Mouse (Mus musculus) neural tube, embryonic 15.5 days (tissue): ENCODE measurements at regions not wholly inside any gene's neighbourhood (a gene's known extent, or its start where the extent isn't known, plus 50 kb on each side); places are given as distances from the start of the nearest gene placed in this dataset.

Experiments
- ATAC-seq: fragments of 200-750 bp; cut with Nextera tagmentation; 2 replicates; pipeline ENCODE4 v1.8.0; 2017; ENCODE audit warnings: mild to moderate bottlenecking, moderate TSS enrichment, moderate library complexity; ENCODE audit not compliant: low FRiP score
- H3K27ac ChIP-seq: fragments of 300-500 bp; sonication (generic); replicated peaks from 2 replicates; pipeline ENCODE4 v1.5.1; 2015; ENCODE audit warnings: mild to moderate bottlenecking, inconsistent platforms
- H3K27me3 ChIP-seq: fragments of 300-500 bp; sonication (generic); replicated peaks from 2 replicates; pipeline ENCODE4 v1.6.1; 2015; ENCODE audit warnings: inconsistent platforms
- H3K36me3 ChIP-seq: fragments of 300-500 bp; sonication (generic); 2 replicates; pipeline ENCODE4 v1.6.1; 2015; ENCODE audit warnings: inconsistent platforms
- H3K4me1 ChIP-seq: fragments of 300-500 bp; sonication (generic); 2 replicates; pipeline ENCODE4 v1.6.1; 2015; ENCODE audit warnings: inconsistent platforms
- H3K4me2 ChIP-seq: fragments of 300-500 bp; sonication (generic); 2 replicates; pipeline ENCODE4 v1.6.1; 2015; ENCODE audit warnings: inconsistent platforms, mild to moderate bottlenecking, moderate library complexity
- H3K4me3 ChIP-seq: fragments of 300-500 bp; sonication (generic); replicated peaks from 2 replicates; pipeline ENCODE4 v1.5.1; 2015; ENCODE audit warnings: mild to moderate bottlenecking, inconsistent platforms
- H3K9ac ChIP-seq: fragments of 300-500 bp; sonication (generic); replicated peaks from 2 replicates; pipeline ENCODE4 v1.6.1; 2015; ENCODE audit warnings: mild to moderate bottlenecking, inconsistent platforms
- H3K9me3 ChIP-seq: fragments of 300-500 bp; sonication (generic); replicated peaks from 2 replicates; pipeline ENCODE4 v1.6.1; 2016; ENCODE audit warnings: inconsistent platforms
- WGBS: fragments of 180-500 bp; shearing (Covaris S2); methylation state at CpG from one replicate; pipeline ENCODE4 v1.1.7; 2015; ENCODE audit warnings: mixed read lengths; 5-methylcytosine and 5-hydroxymethylcytosine counted together

DNA sequence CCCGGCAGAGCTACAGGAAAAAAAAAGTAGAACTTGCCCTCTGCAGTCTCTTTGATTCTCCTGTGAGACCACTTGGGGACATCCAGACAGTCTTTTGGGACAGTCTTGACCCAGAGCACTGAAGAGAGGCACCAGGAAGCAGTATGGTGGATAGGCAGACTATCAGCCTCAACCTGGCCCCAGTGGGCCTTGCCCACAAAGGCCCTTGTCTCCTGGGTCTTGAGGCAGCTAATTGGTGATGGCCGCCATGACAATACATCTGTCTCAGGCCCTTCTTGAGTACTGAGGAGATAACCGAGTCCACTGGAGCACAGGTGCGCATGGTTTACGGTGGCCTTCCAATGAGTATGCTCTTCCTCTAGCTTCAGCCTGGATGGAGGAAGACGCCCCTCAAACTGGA, 170.6 kb upstream of the Rpl34 start:
- Histone ChIP-seq H3K4me1 (no peaks in the 10 kb centered on the region), H3K36me3 (no peaks in the 10 kb centered on the region), H3K9ac (no peak overlapping the region), H3K4me3 (no peak overlapping the region), H3K27ac (no peak overlapping the region), H3K27me3 (no peaks in the 10 kb centered on the region), H3K9me3 (no peaks in the 10 kb centered on the region), H3K4me2 (no peak overlapping the region)
- ATAC-seq, result no peak
- WGBS, result 90% methylated on average over 6 of the region's 6 CpGs

DNA sequence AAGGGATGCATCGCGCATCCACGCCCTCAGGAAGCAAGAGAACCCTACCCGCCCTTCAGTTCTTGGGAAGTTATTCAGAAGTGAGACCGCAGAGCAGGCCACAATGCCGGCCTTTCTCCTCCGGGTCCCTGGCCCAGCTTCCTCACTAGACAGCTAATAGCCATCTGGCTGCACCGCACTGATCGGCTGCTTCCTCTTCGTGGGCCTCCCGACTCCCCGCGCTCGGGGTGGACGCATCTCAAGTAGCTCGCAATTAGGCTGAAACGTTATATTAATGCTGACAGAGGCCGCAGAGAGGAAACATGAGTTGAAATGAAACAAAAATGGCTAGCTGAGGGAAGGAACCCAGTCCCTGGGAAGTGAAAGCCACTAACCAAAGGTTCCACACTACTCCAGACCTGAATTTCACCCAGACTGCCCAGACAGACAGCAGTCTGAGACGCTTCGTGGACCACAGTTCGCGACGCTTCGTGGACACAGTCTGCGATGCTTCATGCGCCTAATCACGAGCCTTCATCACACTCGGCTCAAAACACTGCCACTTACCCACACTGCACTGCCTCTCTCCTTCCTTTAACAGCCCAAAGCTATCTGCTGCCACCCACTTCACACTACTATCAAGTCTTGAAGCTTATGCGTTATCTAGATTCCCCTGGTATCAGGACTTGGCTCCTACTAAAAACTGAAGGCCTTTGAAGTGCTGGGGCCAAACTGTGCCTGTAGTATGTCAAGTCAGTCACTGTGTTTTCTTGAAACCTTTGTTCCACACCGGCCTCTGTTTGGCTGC, 170.0 kb upstream of the Rpl34 start:
- Histone ChIP-seq H3K4me3 (no peak overlapping the region), H3K27me3 (no peaks in the 10 kb centered on the region), H3K4me2 (no peak overlapping the region), H3K9me3 (no peaks in the 10 kb centered on the region), H3K4me1 (no peaks in the 10 kb centered on the region), H3K27ac (no peak overlapping the region), H3K36me3 (no peaks in the 10 kb centered on the region), H3K9ac (no peak overlapping the region)
- 85% methylated on average over 30 of the region's 30 CpGs for WGBS
- no peak for ATAC-seq

DNA sequence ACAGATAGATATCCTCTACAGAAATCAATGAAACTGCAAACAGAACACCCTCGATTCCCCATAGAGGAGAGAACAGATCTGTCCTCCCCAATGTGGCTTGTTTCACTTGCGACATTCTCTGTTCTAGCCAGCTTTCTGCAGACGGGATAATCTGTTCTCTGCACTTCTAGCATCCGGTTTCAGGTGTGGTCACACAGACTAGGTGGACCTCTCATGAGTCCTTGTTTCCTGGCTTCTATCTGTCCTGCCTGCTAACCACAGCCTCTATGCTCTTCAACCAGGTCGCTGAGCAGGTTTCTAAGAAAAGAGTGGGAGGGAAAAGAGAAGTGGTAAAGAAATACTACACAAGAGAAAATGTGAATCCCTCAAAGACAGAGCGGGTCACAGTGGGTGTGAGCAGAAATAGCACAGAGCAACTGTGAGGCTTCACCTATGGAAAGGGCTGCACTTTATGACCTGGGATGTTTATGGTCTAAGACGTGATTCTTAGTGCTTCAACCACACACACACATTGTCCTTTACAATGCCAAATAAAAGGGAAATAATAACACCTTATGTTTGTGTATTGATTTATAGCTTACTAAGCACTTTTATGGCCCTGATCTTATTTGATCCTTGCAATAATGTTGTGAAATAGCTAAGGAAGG, 164.1 kb upstream of the Rpl34 start:
- Histone ChIP-seq H3K27me3 (no peaks in the 10 kb centered on the region), H3K4me2 (no peak overlapping the region), H3K4me1 (no peaks in the 10 kb centered on the region), H3K9me3 (no peaks in the 10 kb centered on the region), H3K36me3 (no peaks in the 10 kb centered on the region), H3K9ac (no peak overlapping the region), H3K27ac (no peak overlapping the region), H3K4me3 (no peak overlapping the region)
- ATAC-seq, result no peak
- 74% methylated on average over 7 of the region's 7 CpGs for WGBS

DNA sequence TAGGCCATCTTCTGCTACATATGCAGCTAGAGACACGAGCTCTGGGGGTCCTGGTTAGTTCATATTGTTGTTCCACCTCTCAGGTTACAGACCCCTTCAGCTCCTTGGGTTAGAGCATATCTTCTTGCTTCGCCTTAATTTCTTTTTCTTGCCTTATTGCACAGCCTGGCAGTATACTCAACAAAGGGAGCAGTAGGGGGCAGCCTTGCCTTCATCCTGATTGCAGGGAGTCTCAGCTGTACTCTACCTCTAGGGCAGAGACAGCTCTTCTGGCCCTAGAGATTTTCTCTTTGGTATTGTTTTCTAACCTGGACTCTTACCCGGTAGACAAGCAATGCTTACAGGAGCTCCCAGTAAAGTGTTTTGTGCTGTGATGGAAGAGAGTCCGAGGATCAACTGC, 161.1 kb upstream of the Rpl34 start:
- WGBS, result 88% methylated on average over 4 of the region's 4 CpGs
- no peak overlapping the region for H3K9ac ChIP-seq
- H3K4me2 ChIP-seq, result no peak overlapping the region
- H3K4me1 ChIP-seq, result no peaks in the 10 kb centered on the region
- H3K4me3 ChIP-seq, result no peak overlapping the region
- H3K27ac ChIP-seq, result no peak overlapping the region
- H3K9me3 ChIP-seq, result 0 out of 2 replicates have a peak, but pooled peaks cover 2% of the 10 kb centered on the region
- no peak for ATAC-seq
- H3K36me3 ChIP-seq, result no peaks in the 10 kb centered on the region
- H3K27me3 ChIP-seq, result no peaks in the 10 kb centered on the region

DNA sequence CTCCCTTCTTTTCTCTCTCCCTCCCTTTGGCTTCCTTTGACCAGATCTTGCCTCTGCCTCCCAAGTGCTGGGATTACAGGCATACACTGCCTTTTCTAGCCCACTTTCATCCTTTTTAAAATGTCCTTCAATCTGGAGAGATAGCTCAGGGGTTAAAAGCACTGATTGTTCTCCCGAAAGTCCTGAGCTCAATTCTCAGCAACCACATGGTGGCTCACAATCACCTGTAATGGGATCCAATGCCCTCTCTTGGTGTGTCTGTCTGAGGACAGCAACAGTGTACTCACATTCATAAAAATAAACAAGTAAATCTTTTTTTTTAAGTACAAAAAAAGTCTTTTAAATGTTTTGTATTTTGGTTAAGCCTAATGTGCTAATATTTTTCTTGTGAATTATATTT, 158.4 kb upstream of the Rpl34 start:
- no peaks in the 10 kb centered on the region for H3K27me3 ChIP-seq
- H3K4me2 ChIP-seq, result no peak overlapping the region
- ATAC-seq, result no peak
- H3K27ac ChIP-seq, result no peak overlapping the region
- H3K4me1 ChIP-seq, result no peaks in the 10 kb centered on the region
- no peaks in the 10 kb centered on the region for H3K36me3 ChIP-seq
- no peak overlapping the region for H3K9ac ChIP-seq
- WGBS, result 71% methylated on average over 1 of the region's 1 CpGs
- H3K9me3 ChIP-seq, result 0 out of 2 replicates have a peak, but pooled peaks cover 2% of the 10 kb centered on the region
- H3K4me3 ChIP-seq, result no peak overlapping the region

DNA sequence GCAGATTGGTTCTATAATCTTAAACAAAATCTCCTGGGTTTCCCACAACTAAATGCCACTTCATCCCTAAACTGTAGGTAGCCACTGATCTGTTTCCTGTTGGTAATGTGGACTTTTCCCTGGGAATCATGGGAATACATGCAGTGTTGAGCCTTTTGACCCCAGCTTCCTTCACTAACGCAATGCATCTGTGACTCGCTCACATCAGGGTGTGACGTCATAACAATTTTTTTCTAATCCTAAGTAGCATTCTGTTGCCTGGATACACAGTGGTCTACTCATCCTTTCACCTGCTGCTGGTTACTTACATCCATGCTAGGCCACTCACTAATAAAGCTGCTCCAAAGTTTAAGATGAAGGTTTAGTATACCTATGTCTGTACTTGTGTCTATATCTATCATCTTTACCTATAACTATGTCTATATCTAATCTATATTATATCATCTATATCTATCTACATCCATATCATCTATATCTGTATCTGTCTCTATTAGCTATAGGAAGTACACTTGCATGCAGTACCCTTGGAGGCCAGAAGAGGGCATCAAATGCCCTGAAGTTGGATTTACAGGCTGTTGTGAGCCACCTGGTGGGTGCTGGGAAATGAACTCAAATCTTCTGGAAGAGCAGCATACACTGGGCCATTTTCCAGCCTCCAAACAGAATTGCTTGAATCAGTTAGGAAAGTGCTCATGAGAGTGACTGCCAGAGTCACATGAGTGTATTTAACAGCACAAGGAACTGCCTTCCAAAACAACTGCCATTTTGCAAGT, 157.5 kb upstream of the Rpl34 start:
- Histone ChIP-seq H3K9ac (no peak overlapping the region), H3K4me3 (no peak overlapping the region), H3K27ac (no peak overlapping the region), H3K4me2 (no peak overlapping the region), H3K9me3 (0 out of 2 replicates have a peak, but pooled peaks cover 2% of the 10 kb centered on the region), H3K4me1 (no peaks in the 10 kb centered on the region), H3K36me3 (no peaks in the 10 kb centered on the region), H3K27me3 (no peaks in the 10 kb centered on the region)
- 86% methylated on average over 3 of the region's 3 CpGs for WGBS
- ATAC-seq, result no peak

DNA sequence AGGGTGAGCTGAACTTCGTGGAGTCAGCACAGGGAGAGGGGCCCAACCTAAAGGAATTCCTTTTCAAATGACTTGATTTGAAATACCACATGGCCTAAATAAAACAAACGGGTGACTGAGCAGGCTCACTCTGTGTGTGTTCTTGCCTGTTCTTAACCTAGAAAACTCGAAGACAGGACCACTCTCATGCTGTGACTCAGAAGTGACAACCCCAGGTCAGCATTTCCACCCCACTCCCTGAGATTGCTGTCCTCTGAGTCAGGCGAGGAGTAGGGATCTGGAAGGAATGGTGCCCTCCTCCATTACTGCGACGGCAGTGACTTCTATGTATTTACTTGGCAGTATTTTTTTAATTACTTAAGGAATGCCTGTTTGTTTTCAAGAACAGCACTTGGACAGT, 155.8 kb upstream of the Rpl34 start:
- Histone ChIP-seq H3K4me3 (no peak overlapping the region), H3K4me2 (no peak overlapping the region), H3K27me3 (no peaks in the 10 kb centered on the region), H3K9me3 (0 out of 2 replicates have a peak, but pooled peaks cover 2% of the 10 kb centered on the region), H3K27ac (no peak overlapping the region), H3K36me3 (no peaks in the 10 kb centered on the region), H3K9ac (no peak overlapping the region), H3K4me1 (no peaks in the 10 kb centered on the region)
- ATAC-seq, result no peak
- 67% methylated on average over 6 of the region's 6 CpGs for WGBS

DNA sequence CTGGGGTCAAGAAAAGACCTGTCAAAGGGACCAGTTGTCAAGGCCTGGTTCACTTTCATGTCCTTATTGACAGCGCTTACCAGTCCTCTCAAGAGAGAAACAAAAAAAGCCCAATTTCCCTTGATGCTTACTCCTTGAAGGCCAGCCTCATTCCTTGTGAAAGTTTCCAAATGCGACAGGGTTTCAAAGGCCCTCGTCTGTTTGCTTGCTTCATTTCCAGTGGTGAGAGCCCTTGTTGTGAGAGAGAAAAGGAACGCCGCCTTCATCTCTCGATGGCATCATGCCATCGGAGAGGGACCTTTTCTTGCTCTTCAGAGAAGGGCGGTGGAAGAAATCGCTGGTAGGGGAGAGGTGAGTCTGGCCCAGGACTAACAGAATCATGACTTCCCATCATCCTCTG, 154.2 kb upstream of the Rpl34 start:
- Histone ChIP-seq H3K9me3 (0 out of 2 replicates have a peak, but pooled peaks cover 2% of the 10 kb centered on the region), H3K27me3 (no peaks in the 10 kb centered on the region), H3K4me1 (no peaks in the 10 kb centered on the region), H3K4me2 (no peak overlapping the region), H3K27ac (no peak overlapping the region), H3K9ac (no peak overlapping the region), H3K4me3 (no peak overlapping the region), H3K36me3 (no peaks in the 10 kb centered on the region)
- 93% methylated on average over 9 of the region's 9 CpGs for WGBS
- ATAC-seq, result no peak

DNA sequence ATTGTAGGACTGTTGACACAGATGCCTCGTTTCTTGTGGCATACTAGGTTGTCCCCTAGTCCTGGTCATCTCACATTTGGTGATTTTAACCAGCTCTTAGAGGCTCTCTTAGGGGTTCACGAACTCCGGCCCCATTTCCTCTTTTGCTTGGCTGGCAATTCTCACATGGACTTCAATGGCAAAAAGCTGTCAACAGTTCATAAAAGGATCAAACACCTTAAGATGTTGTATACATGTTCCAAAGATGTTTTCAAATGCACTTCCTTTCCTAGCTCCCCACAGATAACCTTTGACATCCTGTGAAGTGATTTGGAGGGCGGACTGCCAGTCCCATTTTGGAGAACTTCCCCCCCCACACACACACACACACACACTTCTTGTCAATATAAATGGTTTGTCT, 153.7 kb upstream of the Rpl34 start:
- H3K4me2 ChIP-seq, result no peak overlapping the region
- H3K27ac ChIP-seq, result no peak overlapping the region
- WGBS, result 84% methylated on average over 4 of the region's 4 CpGs
- no peak overlapping the region for H3K9ac ChIP-seq
- no peaks in the 10 kb centered on the region for H3K27me3 ChIP-seq
- H3K4me3 ChIP-seq, result no peak overlapping the region
- H3K36me3 ChIP-seq, result no peaks in the 10 kb centered on the region
- H3K9me3 ChIP-seq, result 0 out of 2 replicates have a peak, but pooled peaks cover 2% of the 10 kb centered on the region
- ATAC-seq, result no peak
- no peaks in the 10 kb centered on the region for H3K4me1 ChIP-seq

DNA sequence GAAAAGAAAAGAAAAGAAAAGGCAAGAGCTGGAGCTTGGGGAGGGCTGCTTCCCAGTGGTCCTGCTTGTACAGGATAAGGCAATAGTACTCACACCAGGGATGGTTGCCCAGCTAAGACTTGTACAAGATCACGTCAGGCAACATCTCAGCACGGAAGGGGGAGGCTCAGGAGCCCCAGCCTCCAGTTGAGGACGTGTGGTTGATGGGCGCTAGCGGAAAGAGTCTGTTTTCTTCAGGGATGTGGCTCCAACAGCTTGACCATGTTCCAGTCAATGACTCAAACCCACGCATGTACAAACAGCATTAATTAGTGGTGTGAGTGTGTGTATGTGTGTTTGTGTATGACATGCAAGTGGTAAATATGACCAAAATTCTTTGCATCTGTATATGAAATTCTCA, 153.1 kb upstream of the Rpl34 start:
- no peak for ATAC-seq

DNA sequence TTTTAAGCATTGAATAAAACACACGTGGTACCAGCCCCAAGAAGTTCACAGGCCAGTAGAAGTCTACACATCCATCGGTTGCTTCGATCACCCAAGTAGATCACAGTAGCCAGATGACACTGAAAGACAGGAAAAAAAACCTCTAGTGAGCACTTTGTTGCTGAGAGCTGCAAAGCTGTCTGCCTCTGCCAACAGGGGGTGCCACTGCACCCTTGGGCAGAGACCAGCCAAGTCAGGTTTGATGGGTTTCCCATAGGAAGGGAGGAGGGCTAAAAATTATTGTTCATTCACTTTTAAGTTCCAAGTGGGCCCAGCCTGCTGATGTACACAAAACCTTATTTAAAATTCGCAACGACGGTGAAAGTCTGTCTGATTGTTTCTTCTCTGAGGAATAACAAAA, 150.3 kb upstream of the Rpl34 start:
- 68% methylated on average over 6 of the region's 6 CpGs for WGBS
- no peaks in the 10 kb centered on the region for H3K27me3 ChIP-seq
- no peak overlapping the region for H3K27ac ChIP-seq
- no peaks in the 10 kb centered on the region for H3K4me1 ChIP-seq
- H3K4me3 ChIP-seq, result no peak overlapping the region
- H3K4me2 ChIP-seq, result no peak overlapping the region
- no peaks in the 10 kb centered on the region for H3K36me3 ChIP-seq
- no peaks in the 10 kb centered on the region for H3K9me3 ChIP-seq
- ATAC-seq, result no peak
- no peak overlapping the region for H3K9ac ChIP-seq

More for the DNA sequence above, 153.1 kb upstream of the Rpl34 start:
- Histone ChIP-seq H3K4me3 (no peak overlapping the region), H3K9ac (no peak overlapping the region), H3K4me1 (no peaks in the 10 kb centered on the region), H3K27ac (no peak overlapping the region), H3K36me3 (no peaks in the 10 kb centered on the region), H3K27me3 (no peaks in the 10 kb centered on the region), H3K4me2 (no peak overlapping the region), H3K9me3 (0 out of 2 replicates have a peak, but pooled peaks cover 2% of the 10 kb centered on the region)
- 90% methylated on average over 6 of the region's 6 CpGs for WGBS

DNA sequence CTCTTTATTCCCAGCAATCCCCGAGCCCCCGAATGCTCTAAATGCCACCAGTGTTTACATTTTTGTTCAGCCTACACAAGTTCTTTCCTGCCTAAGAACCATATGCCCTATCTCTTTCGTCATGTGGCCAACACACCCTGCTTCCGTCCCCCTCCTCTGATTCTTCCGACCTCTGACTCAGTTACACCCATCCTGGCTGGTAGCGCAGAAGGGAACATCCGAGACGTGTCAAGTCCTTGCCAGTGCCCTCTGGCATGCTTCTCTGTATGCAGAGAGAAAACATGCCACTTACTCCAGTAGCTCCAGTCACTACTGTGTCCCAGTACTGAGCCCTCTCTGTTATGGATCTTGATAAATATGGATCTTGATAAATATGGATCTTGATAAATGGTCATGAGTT, 149.3 kb upstream of the Rpl34 start:
- H3K4me1 ChIP-seq, result no peaks in the 10 kb centered on the region
- H3K36me3 ChIP-seq, result no peaks in the 10 kb centered on the region
- H3K27ac ChIP-seq, result no peak overlapping the region
- ATAC-seq, result no peak
- no peak overlapping the region for H3K4me2 ChIP-seq
- no peak overlapping the region for H3K9ac ChIP-seq
- WGBS, result 87% methylated on average over 8 of the region's 8 CpGs
- no peaks in the 10 kb centered on the region for H3K27me3 ChIP-seq
- H3K4me3 ChIP-seq, result no peak overlapping the region
- H3K9me3 ChIP-seq, result no peaks in the 10 kb centered on the region
